Mouse (Mus musculus) MEL (cell line): Measurements from ENCODE around the gene Eri2.

ENCODE experiments used
- CTCF ChIP-seq, 3 experiments: IDR thresholded peaks in 2 of 3; conservative IDR thresholded peaks in 1 of 3; 2 replicates each; pipeline ENCODE4 v1.5.1; 2011 to 2012; ENCODE audit warnings: low read length in 3 of 3, low read depth in 2 of 3, mild to moderate bottlenecking in 2 of 3, improper control_type of control experiment in 1 of 3, inconsistent platforms in 1 of 3, mixed read lengths in 1 of 3, moderate library complexity in 1 of 3; ENCODE audit not compliant: control insufficient read depth in 1 of 3, insufficient read depth in 1 of 3, poor library complexity in 1 of 3, severe bottlenecking in 1 of 3
- E2F4 ChIP-seq: IDR thresholded peaks from 2 replicates; pipeline ENCODE4 v1.6.1; 2011; ENCODE audit warnings: low read depth, low read length, improper control_type of control experiment, borderline replicate concordance
- KAT2A ChIP-seq: conservative IDR thresholded peaks from 2 replicates; pipeline ENCODE4 v1.6.1; 2012; ENCODE audit warnings: low read depth, low read length, improper control_type of control experiment, inconsistent platforms
- POLR2A ChIP-seq, 2 experiments: IDR thresholded peaks; 2 replicates each; pipeline ENCODE4 v1.6.1; 2011 to 2012; ENCODE audit warnings: low read length in 2 of 2, mild to moderate bottlenecking in 2 of 2, control low read depth in 1 of 2, improper control_type of control experiment in 1 of 2, low read depth in 1 of 2, moderate library complexity in 1 of 2; ENCODE audit not compliant: control insufficient read depth in 1 of 2, insufficient read depth in 1 of 2, poor library complexity in 1 of 2
- POLR2AphosphoS5 ChIP-seq: IDR thresholded peaks from 2 replicates; pipeline ENCODE4 v1.6.1; 2012; ENCODE audit warnings: low read depth, borderline replicate concordance, mild to moderate bottlenecking, inconsistent platforms, low read length, moderate library complexity, mixed read lengths

DNA sequence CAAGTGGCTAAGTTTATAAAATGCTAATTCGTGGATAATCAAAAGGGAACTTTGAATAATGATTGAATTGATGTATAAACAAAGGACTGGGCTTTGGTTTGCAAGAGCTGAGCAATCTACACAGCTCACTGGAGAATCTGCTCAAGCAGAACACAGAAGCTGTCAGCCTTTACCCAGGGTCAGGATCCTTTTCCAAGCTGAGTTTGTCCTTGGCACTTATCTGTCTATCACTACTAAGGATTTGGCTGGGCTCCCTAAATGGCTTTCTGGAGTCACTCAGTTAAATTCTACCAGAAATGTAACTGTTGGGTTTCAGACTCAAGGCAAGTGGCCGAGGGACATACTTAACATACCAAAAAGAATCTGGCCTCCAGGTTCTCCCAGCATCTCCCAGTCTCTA lies 43.9 kb downstream of the Eri2 start:
- TF ChIP-seq CTCF (IDR thresholded peaks at IDR 0.05 in 2 of 3, conservative IDR thresholded peaks at IDR 0.05 in 1 of 3; ENCODE audit: control insufficient read depth in 1 of 3, insufficient read depth in 1 of 3, low read depth in 2 of 3, low read length in 3 of 3, poor library complexity in 1 of 3, severe bottlenecking in 1 of 3) (no peak), POLR2A (IDR thresholded peaks at IDR 0.05; ENCODE audit: control insufficient read depth in 1 of 2, insufficient read depth in 1 of 2, low read depth in 1 of 2, low read length in 2 of 2, poor library complexity in 1 of 2) (no peak), POLR2AphosphoS5 (no peak), KAT2A (no peak), E2F4 (no peak)
